Mouse (Mus musculus) spleen, adult 2 months (tissue): ENCODE measurements around the gene Hoxa3. TPM values are rescaled to one million over a fixed set of nuclear protein-coding genes. Genes with fewer than 3 reads are reported as not detected.

Source experiments
- DNase-seq, 2 experiments: peaks; one replicate each; pipeline versions ENCODE4 v3.0.0 to v3.0.0-alpha.2; 2012 to 2021; ENCODE audit warnings: low spot score in 2 of 2, low read depth in 1 of 2
- H3K27ac ChIP-seq: fragments of 200-500 bp; 2 replicates; pipeline ENCODE4 v1.5.1; 2012; ENCODE audit warnings: low read length, inconsistent platforms; ENCODE audit not compliant: insufficient read depth
- H3K27me3 ChIP-seq: fragments of 200-500 bp; 2 replicates; pipeline ENCODE4 v1.6.1; 2012; ENCODE audit warnings: mild to moderate bottlenecking, moderate library complexity, low read length, inconsistent platforms; ENCODE audit not compliant: control insufficient read depth, insufficient read depth
- H3K36me3 ChIP-seq: fragments of 200-500 bp; 2 replicates; pipeline ENCODE4 v1.6.1; 2012; ENCODE audit warnings: mild to moderate bottlenecking, low read length, inconsistent platforms; ENCODE audit not compliant: control insufficient read depth, insufficient read depth
- H3K4me1 ChIP-seq: fragments of 200-500 bp; 2 replicates; pipeline ENCODE4 v1.6.1; 2011; ENCODE audit warnings: inconsistent platforms; ENCODE audit not compliant: control insufficient read depth, insufficient read depth, insufficient read length
- H3K4me3 ChIP-seq: fragments of 200-500 bp; 2 replicates; pipeline ENCODE4 v1.5.1; 2011; ENCODE audit warnings: mild to moderate bottlenecking, inconsistent platforms; ENCODE audit not compliant: insufficient read depth, insufficient read length; ENCODE audit errors: extremely low read depth
- CTCF ChIP-seq: fragments of 200-500 bp; IDR thresholded peaks from 2 replicates; pipeline ENCODE4 v1.5.1; 2011; ENCODE audit warnings: mild to moderate bottlenecking, inconsistent platforms; ENCODE audit not compliant: insufficient read depth, insufficient read length, insufficient replicate concordance; ENCODE audit errors: extremely low read depth
- POLR2A ChIP-seq: fragments of 200-500 bp; IDR thresholded peaks from 2 replicates; pipeline ENCODE4 v1.6.1; 2011; ENCODE audit warnings: low read depth, low read length, inconsistent platforms
- WGBS: fragments of 180-500 bp; shearing (Covaris S2); methylation state at CpG from one replicate; pipeline ENCODE4 v1.1.7; 2018; 5-methylcytosine and 5-hydroxymethylcytosine counted together
- polyA plus RNA-seq: library from polyadenylated mRNA; depleted of rRNA; stranded (reverse); fragments of >200 nt; gene quantifications from 2 replicates; pipeline ENCODE4 v1.2.3, GENCODE M21; 2012

Hoxa3 gene
- polyA plus RNA-seq, 1 experiment = 1.4 TPM

GRCm38 (mm10) chr6:52153270-52153669 is 59.9 kb downstream of the Hoxa3 start:
- DNase-seq = no peak
- peaks cover 5% of the 10 kb centered on the region for H3K4me1 ChIP-seq
- no peak overlapping the region for H3K27ac ChIP-seq
- WGBS = 24% methylated on average over 6 of the region's 6 CpGs
- TF ChIP-seq POLR2A (no peak), CTCF (no peak)
- H3K4me3 ChIP-seq = no peak overlapping the region
- peaks cover 17% of the 10 kb centered on the region for H3K27me3 ChIP-seq
- no peaks in the 10 kb centered on the region for H3K36me3 ChIP-seq

GRCm38 (mm10) chr6:52152226-52153193 is 60.6 kb downstream of the Hoxa3 start:
- H3K4me1 ChIP-seq = no peaks in the 10 kb centered on the region
- no peaks in the 10 kb centered on the region for H3K36me3 ChIP-seq
- peaks cover 10% of the 10 kb centered on the region for H3K27me3 ChIP-seq
- H3K27ac ChIP-seq = no peak overlapping the region
- DNase-seq = no peak
- TF ChIP-seq CTCF (no peak), POLR2A (no peak)
- 39% methylated on average over 16 of the region's 16 CpGs for WGBS
- no peak overlapping the region for H3K4me3 ChIP-seq

- Histone ChIP-seq H3K27me3 (peaks cover 8% of the 10 kb centered on the region), H3K4me1 (no peaks in the 10 kb centered on the region), H3K36me3 (no peaks in the 10 kb centered on the region), H3K4me3 (no peak overlapping the region), H3K27ac (no peak overlapping the region)
- no peak for TF ChIP-seq POLR2A
- TF ChIP-seq CTCF = no peak
- DNase-seq = no peak
- WGBS = 47% methylated on average over 4 of the region's 4 CpGs
Observed at GRCm38 (mm10) chr6:52151571-52151970, 61.6 kb downstream of the Hoxa3 start.

- H3K36me3 ChIP-seq = no peaks in the 10 kb centered on the region
- H3K4me3 ChIP-seq = no peak overlapping the region
- 24% methylated on average over 16 of the region's 16 CpGs for WGBS
- no peaks in the 10 kb centered on the region for H3K4me1 ChIP-seq
- H3K27ac ChIP-seq = no peak overlapping the region
- TF ChIP-seq CTCF (no peak), POLR2A (no peak)
- DNase-seq = no peak
- H3K27me3 ChIP-seq = peaks cover 7% of the 10 kb centered on the region
Observed at GRCm38 (mm10) chr6:52150401-52150966, 62.7 kb downstream of the Hoxa3 start.

- no peak for DNase-seq
- 91% methylated on average over 5 of the region's 5 CpGs for WGBS
- TF ChIP-seq CTCF (no peak), POLR2A (no peak)
Observed at GRCm38 (mm10) chr6:52139115-52139514, 74.0 kb downstream of the Hoxa3 start.

GRCm38 (mm10) chr6:52138576-52138975 is 74.6 kb downstream of the Hoxa3 start:
- DNase-seq = no peak
- TF ChIP-seq CTCF (no peak), POLR2A (no peak)
- H3K4me1 ChIP-seq = no peaks in the 10 kb centered on the region
- H3K27me3 ChIP-seq = no peaks in the 10 kb centered on the region
- no peaks in the 10 kb centered on the region for H3K36me3 ChIP-seq
- 78% methylated on average over 10 of the region's 10 CpGs for WGBS
- H3K27ac ChIP-seq = no peak overlapping the region
- H3K4me3 ChIP-seq = no peak overlapping the region

More at GRCm38 (mm10) chr6:52139115-52139514, 74.0 kb downstream of the Hoxa3 start:
- no peak overlapping the region for H3K27ac ChIP-seq
- no peaks in the 10 kb centered on the region for H3K4me1 ChIP-seq
- H3K36me3 ChIP-seq = no peaks in the 10 kb centered on the region
- H3K4me3 ChIP-seq = no peak overlapping the region
- H3K27me3 ChIP-seq = no peaks in the 10 kb centered on the region
